Mouse (Mus musculus): ENCODE data around the gene Crim1. TPM values are rescaled to one million over a fixed set of nuclear protein-coding genes. Genes with fewer than 3 reads are reported as not detected.

Crim1 gene
- polyA plus RNA-seq, 1 experiment = 54.2 TPM

GRCm38 (mm10) chr17:78233873-78234272 is 33.8 kb downstream of the Crim1 start:
- no peaks in the 10 kb centered on the region; the same call in 1 of the 2 replicates for H3K36me3 ChIP-seq (ENCODE audit: control insufficient read depth, insufficient read depth, low read length)
- TF ChIP-seq CTCF (conservative IDR thresholded peaks at IDR 0.05; ENCODE audit: insufficient read depth, insufficient read length, low read depth, low read length) (no peak), POLR2A (IDR thresholded peaks at IDR 0.05; ENCODE audit: low read depth, low read length) (no peak)
- H3K4me1 ChIP-seq (ENCODE audit: control insufficient read depth, insufficient read depth, low read length) = peaks cover 12% of the 10 kb centered on the region; the same call in 1 of the 2 replicates
- H3K27ac ChIP-seq (ENCODE audit: insufficient read depth, low read depth, low read length) = no peak overlapping the region
- no peak overlapping the region for H3K4me3 ChIP-seq (ENCODE audit: insufficient read depth, low read depth, low read length)
- no peaks in the 10 kb centered on the region for H3K27me3 ChIP-seq (replicated peaks; ENCODE audit: control insufficient read depth, insufficient read depth, low read length)
- 86% methylated on average over 6 of the region's 6 CpGs for WGBS
- DNase-seq = no peak

- TF ChIP-seq CTCF (conservative IDR thresholded peaks at IDR 0.05; ENCODE audit: insufficient read depth, insufficient read length, low read depth, low read length) = no peak
- TF ChIP-seq POLR2A (IDR thresholded peaks at IDR 0.05; ENCODE audit: low read depth, low read length) = no peak
- no peaks in the 10 kb centered on the region; the same call in 1 of the 2 replicates for H3K36me3 ChIP-seq (ENCODE audit: control insufficient read depth, insufficient read depth, low read length)
- no peaks in the 10 kb centered on the region for H3K27me3 ChIP-seq (replicated peaks; ENCODE audit: control insufficient read depth, insufficient read depth, low read length)
- peaks cover 3% of the 10 kb centered on the region; the same call in 1 of the 2 replicates for H3K4me1 ChIP-seq (ENCODE audit: control insufficient read depth, insufficient read depth, low read length)
- H3K27ac ChIP-seq (ENCODE audit: insufficient read depth, low read depth, low read length) = no peak overlapping the region
- WGBS = 96% methylated on average over 12 of the region's 12 CpGs
- no peak for DNase-seq
- H3K4me3 ChIP-seq (ENCODE audit: insufficient read depth, low read depth, low read length) = no peak overlapping the region
Measured at GRCm38 (mm10) chr17:78236126-78236525, 36.1 kb downstream of the Crim1 start.

- 89% methylated on average over 13 of the region's 13 CpGs for WGBS
- H3K4me1 ChIP-seq (ENCODE audit: control insufficient read depth, insufficient read depth, low read length) = peaks cover 7% of the 10 kb centered on the region; the same call in 1 of the 2 replicates
- H3K27me3 ChIP-seq (replicated peaks; ENCODE audit: control insufficient read depth, insufficient read depth, low read length) = no peaks in the 10 kb centered on the region
- no peak overlapping the region for H3K27ac ChIP-seq (ENCODE audit: insufficient read depth, low read depth, low read length)
- H3K36me3 ChIP-seq (ENCODE audit: control insufficient read depth, insufficient read depth, low read length) = no peaks in the 10 kb centered on the region; the same call in 1 of the 2 replicates
- no peak for TF ChIP-seq POLR2A (IDR thresholded peaks at IDR 0.05; ENCODE audit: low read depth, low read length)
- no peak for TF ChIP-seq CTCF (conservative IDR thresholded peaks at IDR 0.05; ENCODE audit: insufficient read depth, insufficient read length, low read depth, low read length)
- H3K4me3 ChIP-seq (ENCODE audit: insufficient read depth, low read depth, low read length) = no peak overlapping the region
- no peak for DNase-seq
Measured at GRCm38 (mm10) chr17:78237954-78238353, 37.9 kb downstream of the Crim1 start.

- H3K4me1 ChIP-seq (ENCODE audit: control insufficient read depth, insufficient read depth, low read length) = peaks cover 7% of the 10 kb centered on the region; the same call in 1 of the 2 replicates
- no peaks in the 10 kb centered on the region; the same call in 1 of the 2 replicates for H3K36me3 ChIP-seq (ENCODE audit: control insufficient read depth, insufficient read depth, low read length)
- no peak for TF ChIP-seq CTCF (conservative IDR thresholded peaks at IDR 0.05; ENCODE audit: insufficient read depth, insufficient read length, low read depth, low read length)
- no peak for TF ChIP-seq POLR2A (IDR thresholded peaks at IDR 0.05; ENCODE audit: low read depth, low read length)
- DNase-seq = no peak
- H3K27ac ChIP-seq (ENCODE audit: insufficient read depth, low read depth, low read length) = no peak overlapping the region
- WGBS = 92% methylated on average over 4 of the region's 4 CpGs
- no peak overlapping the region for H3K4me3 ChIP-seq (ENCODE audit: insufficient read depth, low read depth, low read length)
- H3K27me3 ChIP-seq (replicated peaks; ENCODE audit: control insufficient read depth, insufficient read depth, low read length) = no peaks in the 10 kb centered on the region
Measured at GRCm38 (mm10) chr17:78240161-78240560, 40.1 kb downstream of the Crim1 start.

GRCm38 (mm10) chr17:78241238-78241637 is 41.2 kb downstream of the Crim1 start:
- Histone ChIP-seq H3K4me3 (ENCODE audit: insufficient read depth, low read depth, low read length) (no peak overlapping the region), H3K36me3 (ENCODE audit: control insufficient read depth, insufficient read depth, low read length) (no peaks in the 10 kb centered on the region; the same call in 1 of the 2 replicates), H3K27me3 (replicated peaks; ENCODE audit: control insufficient read depth, insufficient read depth, low read length) (no peaks in the 10 kb centered on the region), H3K27ac (ENCODE audit: insufficient read depth, low read depth, low read length) (no peak overlapping the region), H3K4me1 (ENCODE audit: control insufficient read depth, insufficient read depth, low read length) (peaks cover 13% of the 10 kb centered on the region)
- DNase-seq = no peak
- TF ChIP-seq CTCF (conservative IDR thresholded peaks at IDR 0.05; ENCODE audit: insufficient read depth, insufficient read length, low read depth, low read length) (no peak), POLR2A (IDR thresholded peaks at IDR 0.05; ENCODE audit: low read depth, low read length) (no peak)
- WGBS = 60% methylated on average over 7 of the region's 7 CpGs

GRCm38 (mm10) chr17:78244752-78245151 is 44.7 kb downstream of the Crim1 start:
- WGBS = 43% methylated on average over 6 of the region's 6 CpGs
- no peak overlapping the region for H3K4me3 ChIP-seq (ENCODE audit: insufficient read depth, low read depth, low read length)

GRCm38 (mm10) chr17:78245444-78245843 is 45.4 kb downstream of the Crim1 start:
- no peaks in the 10 kb centered on the region for H3K36me3 ChIP-seq (ENCODE audit: control insufficient read depth, insufficient read depth, low read length)
- 44% methylated on average over 4 of the region's 4 CpGs for WGBS
- H3K27me3 ChIP-seq (replicated peaks; ENCODE audit: control insufficient read depth, insufficient read depth, low read length) = no peaks in the 10 kb centered on the region
- DNase-seq = no peak
- peak overlapping the region; percentile 81 for H3K27ac ChIP-seq (ENCODE audit: insufficient read depth, low read depth, low read length)
- peaks cover 31% of the 10 kb centered on the region for H3K4me1 ChIP-seq (ENCODE audit: control insufficient read depth, insufficient read depth, low read length)
- H3K4me3 ChIP-seq (ENCODE audit: insufficient read depth, low read depth, low read length) = no peak overlapping the region
- TF ChIP-seq POLR2A (IDR thresholded peaks at IDR 0.05; ENCODE audit: low read depth, low read length) (no peak), CTCF (conservative IDR thresholded peaks at IDR 0.05; ENCODE audit: insufficient read depth, insufficient read length, low read depth, low read length) (no peak)

More at GRCm38 (mm10) chr17:78244752-78245151, 44.7 kb downstream of the Crim1 start:
- no peaks in the 10 kb centered on the region for H3K36me3 ChIP-seq (ENCODE audit: control insufficient read depth, insufficient read depth, low read length)
- H3K27me3 ChIP-seq (replicated peaks; ENCODE audit: control insufficient read depth, insufficient read depth, low read length) = no peaks in the 10 kb centered on the region
- TF ChIP-seq CTCF (conservative IDR thresholded peaks at IDR 0.05; ENCODE audit: insufficient read depth, insufficient read length, low read depth, low read length) (no peak), POLR2A (IDR thresholded peaks at IDR 0.05; ENCODE audit: low read depth, low read length) (no peak)
- H3K4me1 ChIP-seq (ENCODE audit: control insufficient read depth, insufficient read depth, low read length) = peaks cover 31% of the 10 kb centered on the region
- peak; percentile 68 for DNase-seq
- H3K27ac ChIP-seq (ENCODE audit: insufficient read depth, low read depth, low read length) = peak overlapping the region; percentile 81
